Mouse (Mus musculus): ENCODE measurements around the gene Gna14.

The Gna14 gene

GRCm38 (mm10) chr19:16456181-16456580 lies 20.6 kb downstream of the Gna14 start:
- DNase-seq (ENCODE audit: low spot score) = no peak

GRCm38 (mm10) chr19:16457127-16457526 lies 21.6 kb downstream of the Gna14 start:
- no peak for DNase-seq (ENCODE audit: low spot score)

GRCm38 (mm10) chr19:16459317-16459716 lies 23.8 kb downstream of the Gna14 start:
- no peak for DNase-seq (ENCODE audit: low spot score)

- no peak for DNase-seq (ENCODE audit: low spot score)
These were observed 24.7 kb downstream of the Gna14 start for GRCm38 (mm10) chr19:16460292-16460691.

- DNase-seq (ENCODE audit: low spot score) = no peak
These were observed 25.3 kb downstream of the Gna14 start for GRCm38 (mm10) chr19:16460831-16461230.

- DNase-seq (ENCODE audit: low spot score) = no peak
These were observed 26.9 kb downstream of the Gna14 start for GRCm38 (mm10) chr19:16462461-16462860.

- DNase-seq (ENCODE audit: low spot score) = no peak
These were observed 29.2 kb downstream of the Gna14 start for GRCm38 (mm10) chr19:16464730-16465129.

- DNase-seq (ENCODE audit: low spot score) = no peak
These were observed 33.3 kb downstream of the Gna14 start for GRCm38 (mm10) chr19:16468756-16469374.

- no peak for DNase-seq (ENCODE audit: low spot score)
These were observed 37.1 kb downstream of the Gna14 start for GRCm38 (mm10) chr19:16472655-16473054.

- DNase-seq (ENCODE audit: low spot score) = no peak
These were observed 41.9 kb downstream of the Gna14 start for GRCm38 (mm10) chr19:16477314-16477946.

GRCm38 (mm10) chr19:16478186-16478607 lies 42.6 kb downstream of the Gna14 start:
- DNase-seq (ENCODE audit: low spot score) = no peak

GRCm38 (mm10) chr19:16482047-16482446 lies 46.5 kb downstream of the Gna14 start:
- DNase-seq (ENCODE audit: low spot score) = no peak

GRCm38 (mm10) chr19:16484237-16484636 lies 48.7 kb downstream of the Gna14 start:
- no peak for DNase-seq (ENCODE audit: low spot score)

- DNase-seq (ENCODE audit: low spot score) = no peak
These were observed 49.1 kb downstream of the Gna14 start for GRCm38 (mm10) chr19:16484671-16485070.

- DNase-seq (ENCODE audit: low spot score) = no peak
These were observed 55.2 kb downstream of the Gna14 start for GRCm38 (mm10) chr19:16490756-16491155.

- no peak for DNase-seq (ENCODE audit: low spot score)
These were observed 55.9 kb downstream of the Gna14 start for GRCm38 (mm10) chr19:16491497-16491896.

- DNase-seq (ENCODE audit: low spot score) = no peak
These were observed 56.9 kb downstream of the Gna14 start for GRCm38 (mm10) chr19:16492453-16492852.

GRCm38 (mm10) chr19:16494816-16495516 lies 59.4 kb downstream of the Gna14 start:
- DNase-seq (ENCODE audit: low spot score) = no peak

GRCm38 (mm10) chr19:16496016-16496415 lies 60.5 kb downstream of the Gna14 start:
- no peak for DNase-seq (ENCODE audit: low spot score)

GRCm38 (mm10) chr19:16502054-16502453 lies 66.5 kb downstream of the Gna14 start:
- no peak for DNase-seq (ENCODE audit: low spot score)

GRCm38 (mm10) chr19:16506711-16507364 lies 71.3 kb downstream of the Gna14 start:
- no peak for DNase-seq (ENCODE audit: low spot score)

- no peak for DNase-seq (ENCODE audit: low spot score)
These were observed 75.0 kb downstream of the Gna14 start for GRCm38 (mm10) chr19:16510343-16511080.
